Mouse (Mus musculus) myocyte (in vitro differentiated cells): Measurements from ENCODE around the gene Sh3gl1. TPM values are rescaled to one million over a fixed set of nuclear protein-coding genes. Genes with fewer than 3 reads are reported as not detected.

Experiments
- H3K27me3 ChIP-seq: one replicate; pipeline ENCODE4 v1.6.1; 2011; ENCODE audit not compliant: control insufficient read depth, insufficient read depth, insufficient read length
- H3K36me3 ChIP-seq: one replicate; pipeline ENCODE4 v1.6.1; 2011; ENCODE audit not compliant: control insufficient read depth, insufficient read depth
- H3K4me2 ChIP-seq: one replicate; pipeline ENCODE4 v1.6.1; 2011; ENCODE audit warnings: low read depth, control low read depth
- H3K4me3 ChIP-seq: one replicate; pipeline ENCODE4 v1.5.1; 2011; ENCODE audit warnings: mild to moderate bottlenecking, control low read depth, moderate library complexity
- H3K79me2 ChIP-seq: one replicate; pipeline ENCODE4 v1.6.1; 2011; ENCODE audit not compliant: control insufficient read depth, insufficient read depth
- H3ac ChIP-seq: one replicate; pipeline ENCODE4 v1.6.1; 2011; ENCODE audit not compliant: control insufficient read depth, insufficient read length
- CEBPB ChIP-seq: IDR thresholded peaks from 2 replicates; pipeline ENCODE4 v1.6.1; 2011; ENCODE audit warnings: mild to moderate bottlenecking, moderate library complexity; ENCODE audit not compliant: poor library complexity, insufficient read depth, severe bottlenecking
- E2F4 ChIP-seq: IDR thresholded peaks from one replicate; pipeline ENCODE4 v1.6.1; 2011; ENCODE audit warnings: mild to moderate bottlenecking, control low read depth, moderate library complexity; ENCODE audit not compliant: insufficient read depth
- MAX ChIP-seq: IDR thresholded peaks from one replicate; pipeline ENCODE4 v1.6.1; 2011; ENCODE audit warnings: low read depth, mild to moderate bottlenecking, control low read depth
- MYOD1 ChIP-seq, 3 experiments: IDR thresholded peaks; one replicate each; pipeline ENCODE4 v1.6.1; 2011; ENCODE audit warnings: control low read depth in 2 of 3, low read depth in 2 of 3, mild to moderate bottlenecking in 2 of 3, moderate library complexity in 1 of 3; ENCODE audit not compliant: insufficient read length in 2 of 3, control insufficient read depth in 1 of 3
- MYOG ChIP-seq, 3 experiments: IDR thresholded peaks; one replicate each; pipeline ENCODE4 v1.6.1; 2011; ENCODE audit warnings: control low read depth in 2 of 3, low read depth in 2 of 3, mild to moderate bottlenecking in 2 of 3; ENCODE audit not compliant: insufficient read length in 2 of 3, control insufficient read depth in 1 of 3, insufficient read depth in 1 of 3
- POLR2A ChIP-seq: IDR thresholded peaks from one replicate; pipeline ENCODE4 v1.6.1; 2011; ENCODE audit warnings: low read depth, mild to moderate bottlenecking, control low read depth, moderate library complexity; ENCODE audit not compliant: insufficient read length
- POLR2AphosphoS2 ChIP-seq: IDR thresholded peaks from one replicate; pipeline ENCODE4 v1.6.1; 2011; ENCODE audit warnings: low read depth, control low read depth; ENCODE audit not compliant: insufficient read length
- REST ChIP-seq: IDR thresholded peaks from one replicate; pipeline ENCODE4 v1.6.1; 2011; ENCODE audit warnings: mild to moderate bottlenecking, control low read depth, moderate library complexity; ENCODE audit not compliant: insufficient read depth, insufficient read length
- SRF ChIP-seq: IDR thresholded peaks from one replicate; pipeline ENCODE4 v1.6.1; 2011; ENCODE audit warnings: low read depth; ENCODE audit not compliant: control insufficient read depth, insufficient read length
- TCF12 ChIP-seq: IDR thresholded peaks from one replicate; pipeline ENCODE4 v1.6.1; 2011; ENCODE audit warnings: mild to moderate bottlenecking, control low read depth; ENCODE audit not compliant: poor library complexity, insufficient read depth, severe bottlenecking
- TCF3 ChIP-seq: IDR thresholded peaks from one replicate; pipeline ENCODE4 v1.6.1; 2011; ENCODE audit warnings: low read depth, control low read depth; ENCODE audit not compliant: insufficient read length
- USF1 ChIP-seq: IDR thresholded peaks from one replicate; pipeline ENCODE4 v1.6.1; 2011; ENCODE audit warnings: low read depth, mild to moderate bottlenecking, control low read depth, moderate library complexity
- polyA plus RNA-seq: library from polyadenylated mRNA; unstranded; fragments of >200 nt; fragmentation: generic; extraction: Trizol; gene quantifications from one replicate; pipeline ENCODE4 v1.2.1, GENCODE M21; 2012; ENCODE audit warnings: missing spikeins

The Sh3gl1 gene
- polyA plus RNA-seq, 1 experiment: 66.9 TPM

- peak overlapping the region; percentile 100 for H3K4me2 ChIP-seq
- H3K4me3 ChIP-seq: peak overlapping the region; percentile 55
- no peak overlapping the region for H3ac ChIP-seq
- TF ChIP-seq CEBPB: no peak
- no peak for TF ChIP-seq POLR2A
- TF ChIP-seq REST: no peak
- TF ChIP-seq MAX: no peak
- no peak for TF ChIP-seq E2F4
- no peak for TF ChIP-seq TCF12
- TF ChIP-seq POLR2AphosphoS2: no peak
- no peak for TF ChIP-seq MYOG (IDR thresholded peaks at IDR 0.05; ENCODE audit: control insufficient read depth in 1 of 3, insufficient read depth in 1 of 3, insufficient read length in 2 of 3, low read depth in 2 of 3)
- TF ChIP-seq MYOD1 (IDR thresholded peaks at IDR 0.05; ENCODE audit: control insufficient read depth in 1 of 3, insufficient read length in 2 of 3, low read depth in 2 of 3): no peak
- no peak for TF ChIP-seq USF1
- no peak for TF ChIP-seq SRF
- TF ChIP-seq TCF3: no peak
- H3K27me3 ChIP-seq: no peaks in the 10 kb centered on the region
- peaks cover 7% of the 10 kb centered on the region for H3K79me2 ChIP-seq
- H3K36me3 ChIP-seq: peaks cover 21% of the 10 kb centered on the region
Measured at GRCm38 (mm10) chr17:56010681-56011080, 25.8 kb downstream of the Sh3gl1 start.

- Histone ChIP-seq H3K4me3 (peak overlapping the region; percentile 55), H3K79me2 (peaks cover 7% of the 10 kb centered on the region), H3K27me3 (no peaks in the 10 kb centered on the region), H3K4me2 (peak overlapping the region; percentile 100), H3K36me3 (peaks cover 16% of the 10 kb centered on the region), H3ac (peak overlapping the region; percentile 39)
- TF ChIP-seq REST: no peak
- no peak for TF ChIP-seq POLR2AphosphoS2
- TF ChIP-seq MYOD1 (IDR thresholded peaks at IDR 0.05; ENCODE audit: control insufficient read depth in 1 of 3, insufficient read length in 2 of 3, low read depth in 2 of 3): no peak
- no peak for TF ChIP-seq POLR2A
- TF ChIP-seq MAX: no peak
- TF ChIP-seq SRF: no peak
- TF ChIP-seq TCF3: no peak
- TF ChIP-seq MYOG (IDR thresholded peaks at IDR 0.05; ENCODE audit: control insufficient read depth in 1 of 3, insufficient read depth in 1 of 3, insufficient read length in 2 of 3, low read depth in 2 of 3): no peak
- TF ChIP-seq TCF12: no peak
- no peak for TF ChIP-seq USF1
- no peak for TF ChIP-seq E2F4
- TF ChIP-seq CEBPB: no peak
Measured at GRCm38 (mm10) chr17:56010255-56010654, 26.2 kb downstream of the Sh3gl1 start.

GRCm38 (mm10) chr17:56009962-56010240, 26.5 kb downstream of the Sh3gl1 start:
- Histone ChIP-seq H3K4me3 (peak overlapping the region; percentile 55), H3K36me3 (peaks cover 15% of the 10 kb centered on the region), H3ac (peak overlapping the region; percentile 39), H3K4me2 (peak overlapping the region; percentile 100), H3K79me2 (peaks cover 7% of the 10 kb centered on the region), H3K27me3 (peaks cover 1% of the 10 kb centered on the region)
- TF ChIP-seq POLR2AphosphoS2 (no peak), MYOD1 (IDR thresholded peaks at IDR 0.05; ENCODE audit: control insufficient read depth in 1 of 3, insufficient read length in 2 of 3, low read depth in 2 of 3) (no peak), CEBPB (no peak), E2F4 (no peak), USF1 (no peak), MYOG (IDR thresholded peaks at IDR 0.05; ENCODE audit: control insufficient read depth in 1 of 3, insufficient read depth in 1 of 3, insufficient read length in 2 of 3, low read depth in 2 of 3) (no peak), TCF3 (no peak), POLR2A (no peak), TCF12 (no peak), REST (no peak), SRF (no peak), MAX (no peak)

GRCm38 (mm10) chr17:56009088-56009961, 27.1 kb downstream of the Sh3gl1 start:
- peak overlapping the region; percentile 55 for H3K4me3 ChIP-seq
- H3K27me3 ChIP-seq: peaks cover 7% of the 10 kb centered on the region
- peak overlapping the region; percentile 100 for H3K4me2 ChIP-seq
- H3K79me2 ChIP-seq: peaks cover 7% of the 10 kb centered on the region
- peak; percentile 95 for TF ChIP-seq POLR2AphosphoS2
- no peak for TF ChIP-seq SRF
- TF ChIP-seq MYOD1 (IDR thresholded peaks at IDR 0.05; ENCODE audit: control insufficient read depth in 1 of 3, insufficient read length in 2 of 3, low read depth in 2 of 3): peak in 2 of 3 experiments; percentile 4 to 12
- no peak for TF ChIP-seq USF1
- TF ChIP-seq POLR2A: peak; percentile 97
- TF ChIP-seq TCF3: no peak
- TF ChIP-seq CEBPB: no peak
- TF ChIP-seq MYOG (IDR thresholded peaks at IDR 0.05; ENCODE audit: control insufficient read depth in 1 of 3, insufficient read depth in 1 of 3, insufficient read length in 2 of 3, low read depth in 2 of 3): peak in 2 of 3 experiments; percentile 28 to 45
- TF ChIP-seq REST: no peak
- TF ChIP-seq TCF12: no peak
- TF ChIP-seq E2F4: no peak
- TF ChIP-seq MAX: no peak
- H3K36me3 ChIP-seq: peaks cover 15% of the 10 kb centered on the region
- peak overlapping the region; percentile 39 for H3ac ChIP-seq
